Mouse (Mus musculus) embryonic facial prominence, embryonic 11.5 days (tissue): ENCODE data around the gene Tspan15. TPM values are rescaled to one million over a fixed set of nuclear protein-coding genes. Genes with fewer than 3 reads are reported as not detected.

Experiments
- ATAC-seq: fragments of 200-750 bp; cut with Nextera tagmentation; replicated peaks from 2 replicates; pipeline ENCODE4 v1.8.0; 2017; ENCODE audit warnings: low read depth; ENCODE audit not compliant: insufficient number of reproducible peaks, low FRiP score, low TSS enrichment
- DNase-seq: peaks from one replicate; pipeline ENCODE4 v3.0.0-alpha.2; 2015; ENCODE audit warnings: low spot score
- H3K27ac ChIP-seq: fragments of 300-500 bp; sonication (generic); replicated peaks from 2 replicates; pipeline ENCODE4 v1.5.1; 2014; ENCODE audit warnings: mild to moderate bottlenecking, low read depth, low read length, control low read depth
- H3K27me3 ChIP-seq: fragments of 300-500 bp; sonication (generic); 2 replicates; pipeline ENCODE4 v1.6.1; 2014; ENCODE audit warnings: mild to moderate bottlenecking, low read length, moderate library complexity, mixed read lengths; ENCODE audit not compliant: control insufficient read depth, insufficient read depth
- H3K36me3 ChIP-seq: fragments of 300-500 bp; sonication (generic); replicated peaks from 2 replicates; pipeline ENCODE4 v1.6.1; 2014; ENCODE audit warnings: low read depth, mild to moderate bottlenecking, low read length, moderate library complexity, mixed read lengths; ENCODE audit not compliant: control insufficient read depth, insufficient read depth
- H3K4me1 ChIP-seq: fragments of 300-500 bp; sonication (generic); 2 replicates; pipeline ENCODE4 v1.6.1; 2014; ENCODE audit warnings: low read length, mixed read lengths; ENCODE audit not compliant: control insufficient read depth, insufficient read depth
- H3K4me2 ChIP-seq: fragments of 300-500 bp; sonication (generic); 2 replicates; pipeline ENCODE4 v1.6.1; 2014; ENCODE audit warnings: low read depth, mild to moderate bottlenecking, control low read depth, low read length, moderate library complexity
- H3K4me3 ChIP-seq: fragments of 300-500 bp; sonication (generic); 2 replicates; pipeline ENCODE4 v1.5.1; 2014; ENCODE audit warnings: low read depth, low read length, control low read depth
- H3K9ac ChIP-seq: fragments of 300-500 bp; sonication (generic); replicated peaks from 2 replicates; pipeline ENCODE4 v1.6.1; 2014; ENCODE audit warnings: mild to moderate bottlenecking, control low read depth, low read length
- H3K9me3 ChIP-seq: fragments of 300-500 bp; sonication (generic); replicated peaks from 2 replicates; pipeline ENCODE4 v1.6.1; 2016; ENCODE audit warnings: mild to moderate bottlenecking, low read length, inconsistent platforms, mixed read lengths; ENCODE audit not compliant: control insufficient read depth
- WGBS: fragments of 180-500 bp; shearing (Covaris S2); extraction: QIAGEN DNeasy Blood & Tissue Kit; methylation state at CpG from one replicate; pipeline ENCODE4 v1.1.7; 2014; 5-methylcytosine and 5-hydroxymethylcytosine counted together
- polyA plus RNA-seq: library from polyadenylated mRNA; unstranded; fragments of >200 nt; fragmentation: Nextera tagmentation; extraction: Ambion mirVana; gene quantifications from 2 replicates; pipeline ENCODE4 v1.2.1, GENCODE M21; 2014

Gene Tspan15
- polyA plus RNA-seq, 1 experiment from 2014 or later = 12.2 TPM

- no peak overlapping the region for H3K27ac ChIP-seq
- ATAC-seq = no peak
- no peak overlapping the region for H3K9ac ChIP-seq
- no peaks in the 10 kb centered on the region for H3K9me3 ChIP-seq
- H3K36me3 ChIP-seq = no peaks in the 10 kb centered on the region
- H3K27me3 ChIP-seq = no peaks in the 10 kb centered on the region
- H3K4me3 ChIP-seq = no peak overlapping the region
- H3K4me2 ChIP-seq = no peak overlapping the region
- no peaks in the 10 kb centered on the region for H3K4me1 ChIP-seq
- 54% methylated on average over 7 of the region's 7 CpGs for WGBS
- no peak for DNase-seq
Measured at GRCm38 (mm10) chr10:62195376-62195775, 35.7 kb downstream of the Tspan15 start.

- Histone ChIP-seq H3K9ac (no peak overlapping the region), H3K9me3 (no peaks in the 10 kb centered on the region), H3K4me3 (no peak overlapping the region), H3K27me3 (no peaks in the 10 kb centered on the region), H3K4me1 (no peaks in the 10 kb centered on the region), H3K36me3 (no peaks in the 10 kb centered on the region), H3K4me2 (no peak overlapping the region), H3K27ac (no peak overlapping the region)
- no peak for ATAC-seq
- no peak for DNase-seq
- 65% methylated on average over 6 of the region's 6 CpGs for WGBS
Measured at GRCm38 (mm10) chr10:62194946-62195345, 36.1 kb downstream of the Tspan15 start.

- no peaks in the 10 kb centered on the region for H3K4me1 ChIP-seq
- ATAC-seq (no peak), DNase-seq (no peak)
- 76% methylated on average over 5 of the region's 5 CpGs for WGBS
- H3K9ac ChIP-seq = no peak overlapping the region
- H3K36me3 ChIP-seq = no peaks in the 10 kb centered on the region
- no peaks in the 10 kb centered on the region for H3K27me3 ChIP-seq
- H3K4me2 ChIP-seq = no peak overlapping the region
- H3K27ac ChIP-seq = no peak overlapping the region
- H3K9me3 ChIP-seq = no peaks in the 10 kb centered on the region
- H3K4me3 ChIP-seq = no peak overlapping the region
Measured at GRCm38 (mm10) chr10:62194461-62194860, 36.6 kb downstream of the Tspan15 start.

DNA sequence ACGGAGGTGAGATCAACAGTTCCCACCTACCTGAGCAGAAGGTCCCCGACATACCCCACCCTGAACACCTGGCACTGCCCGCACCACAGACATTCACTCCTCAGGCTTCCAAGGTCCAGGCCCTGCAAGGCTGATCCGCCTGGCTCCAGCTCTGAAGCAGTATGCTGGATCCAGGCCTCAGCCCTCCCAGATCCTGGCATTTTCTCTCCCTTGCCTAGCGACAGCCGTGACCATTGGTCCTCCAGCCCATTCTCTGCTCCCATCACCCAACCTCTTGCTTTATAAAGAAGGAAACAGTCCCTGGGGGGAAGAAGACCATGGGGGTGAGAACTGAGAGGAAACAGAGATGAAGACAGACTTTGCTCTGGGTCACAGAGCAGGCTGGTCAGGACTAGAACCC, 37.0 kb downstream of the Tspan15 start:
- H3K27ac ChIP-seq = no peak overlapping the region
- no peaks in the 10 kb centered on the region for H3K9me3 ChIP-seq
- no peak overlapping the region for H3K9ac ChIP-seq
- H3K27me3 ChIP-seq = no peaks in the 10 kb centered on the region
- no peak for ATAC-seq
- H3K4me2 ChIP-seq = no peak overlapping the region
- no peak for DNase-seq
- H3K36me3 ChIP-seq = no peaks in the 10 kb centered on the region
- H3K4me3 ChIP-seq = no peak overlapping the region
- WGBS = 82% methylated on average over 6 of the region's 6 CpGs
- H3K4me1 ChIP-seq = no peaks in the 10 kb centered on the region

GRCm38 (mm10) chr10:62192701-62193157, 38.3 kb downstream of the Tspan15 start:
- H3K4me2 ChIP-seq = no peak overlapping the region
- no peak for ATAC-seq
- 78% methylated on average over 9 of the region's 9 CpGs for WGBS
- no peaks in the 10 kb centered on the region for H3K36me3 ChIP-seq
- no peak overlapping the region for H3K4me3 ChIP-seq
- DNase-seq = no peak
- H3K27ac ChIP-seq = no peak overlapping the region
- no peak overlapping the region for H3K9ac ChIP-seq
- no peaks in the 10 kb centered on the region for H3K9me3 ChIP-seq
- no peaks in the 10 kb centered on the region for H3K4me1 ChIP-seq
- no peaks in the 10 kb centered on the region for H3K27me3 ChIP-seq

GRCm38 (mm10) chr10:62190821-62191220, 40.2 kb downstream of the Tspan15 start:
- DNase-seq = no peak
- ATAC-seq = no peak
- no peaks in the 10 kb centered on the region for H3K27me3 ChIP-seq
- H3K4me2 ChIP-seq = no peak overlapping the region
- H3K36me3 ChIP-seq = no peaks in the 10 kb centered on the region
- no peaks in the 10 kb centered on the region for H3K4me1 ChIP-seq
- H3K27ac ChIP-seq = no peak overlapping the region
- WGBS = 92% methylated on average over 7 of the region's 7 CpGs
- H3K9me3 ChIP-seq = no peaks in the 10 kb centered on the region
- no peak overlapping the region for H3K9ac ChIP-seq
- H3K4me3 ChIP-seq = no peak overlapping the region

DNA sequence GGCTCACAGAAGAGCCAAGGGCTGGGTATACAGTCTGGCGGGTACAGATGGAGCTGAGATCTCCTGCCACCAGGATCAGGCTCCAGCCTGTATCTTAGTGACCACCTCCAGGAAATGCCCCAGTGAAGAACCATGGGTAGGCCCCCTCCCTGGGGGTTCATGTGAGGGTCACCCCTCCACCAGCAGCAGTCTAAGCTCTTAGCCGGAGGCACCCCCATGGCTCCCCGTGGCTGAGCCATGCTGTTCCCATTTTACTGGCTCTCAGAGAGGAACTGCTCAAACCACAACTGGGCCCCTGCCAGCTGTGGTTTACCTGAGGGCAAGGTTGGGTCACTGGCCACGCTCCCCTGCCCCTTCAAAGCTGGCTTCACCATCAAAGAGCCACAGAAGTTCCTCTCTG, 41.1 kb downstream of the Tspan15 start:
- no peak for DNase-seq
- no peaks in the 10 kb centered on the region for H3K9me3 ChIP-seq
- no peak overlapping the region for H3K27ac ChIP-seq
- H3K4me1 ChIP-seq = no peaks in the 10 kb centered on the region
- no peak overlapping the region for H3K4me3 ChIP-seq
- 81% methylated on average over 4 of the region's 4 CpGs for WGBS
- no peak overlapping the region for H3K9ac ChIP-seq
- H3K36me3 ChIP-seq = no peaks in the 10 kb centered on the region
- no peaks in the 10 kb centered on the region for H3K27me3 ChIP-seq
- no peak overlapping the region for H3K4me2 ChIP-seq
- ATAC-seq = no peak

- Histone ChIP-seq H3K9ac (no peak overlapping the region), H3K27ac (no peak overlapping the region), H3K9me3 (no peaks in the 10 kb centered on the region), H3K4me1 (no peaks in the 10 kb centered on the region), H3K36me3 (no peaks in the 10 kb centered on the region), H3K4me2 (no peak overlapping the region), H3K27me3 (no peaks in the 10 kb centered on the region), H3K4me3 (no peak overlapping the region)
- no peak for DNase-seq
- no peak for ATAC-seq
- 53% methylated on average over 3 of the region's 3 CpGs for WGBS
Measured at GRCm38 (mm10) chr10:62189303-62189702, 41.7 kb downstream of the Tspan15 start.
